Mouse (Mus musculus) MEL (cell line): Measurements from ENCODE around the gene Foxj3.

Experiments
- JUND ChIP-seq: IDR thresholded peaks from 2 replicates; pipeline ENCODE4 v1.6.1; 2011; ENCODE audit warnings: low read depth, mild to moderate bottlenecking, improper control_type of control experiment, low read length
- USF1 ChIP-seq: IDR thresholded peaks from 2 replicates; pipeline ENCODE4 v1.6.1; 2014; ENCODE audit warnings: low read depth, mild to moderate bottlenecking, inconsistent platforms, low read length, improper control_type of control experiment, moderate library complexity

- TF ChIP-seq JUND, result no peak
- no peak for TF ChIP-seq USF1
Measured at GRCm38 (mm10) chr4:119588037-119588436, 51.2 kb downstream of the Foxj3 start.
